ENCODE assay signal across 35 mouse cellular contexts in the genomic region with DNA sequence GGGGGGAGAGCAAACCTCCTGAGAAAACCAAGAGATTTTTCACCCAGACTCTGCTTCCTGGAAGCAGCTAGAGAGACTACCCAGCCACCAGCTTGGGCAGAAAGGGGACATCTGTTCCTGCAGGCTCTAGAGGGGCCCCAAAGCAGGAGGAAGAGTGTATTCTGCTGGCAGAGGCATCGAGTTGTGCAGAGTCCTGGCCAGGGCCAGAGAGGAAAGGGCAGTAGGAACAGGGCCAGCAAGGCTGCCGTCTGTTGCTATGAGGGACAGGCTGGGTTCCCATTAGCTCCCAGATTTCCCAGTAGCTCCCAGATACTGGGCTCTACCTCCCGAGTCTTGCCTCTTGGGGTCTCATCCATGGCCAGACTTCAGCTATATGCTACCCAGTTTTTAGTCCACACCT. TPM values are rescaled to one million over a fixed set of nuclear protein-coding genes. Genes with fewer than 3 reads are reported as not detected.
DNase-seq lines count a peak whose midpoint lies in the region; ATAC-seq and TF ChIP-seq lines count a peak whose summit lies in the region.
"Had no signal": no experiment of that assay in that cellular context is flagged by ENCODE, and none has a peak within 500 bp of the region (broad histone marks: within the 10 kb centered on the region; RNA-seq: fewer than 3 reads in every experiment).

No protein-coding gene starts in this region.

- TF ChIP-seq POLR2A in cerebellum, adult 2 months (IDR thresholded peaks at IDR 0.05; ENCODE audit: borderline replicate concordance, insufficient read depth, low read length), result no peak

- no peak overlapping the region for H3K9ac ChIP-seq in forebrain, embryonic 11.5 days (ENCODE audit: low read length)
- H3K9ac ChIP-seq: embryonic facial prominence, embryonic 13.5 days; forebrain, postnatal 0 days; hindbrain, embryonic 12.5 days; intestine, embryonic 15.5 days; liver, embryonic 14.5 days; lung, embryonic 14.5 days; neural tube, embryonic 12.5 days had no signal

- no peak for TF ChIP-seq CTCF in cerebellum, adult 2 months (IDR thresholded peaks at IDR 0.05; ENCODE audit: borderline replicate concordance, insufficient read depth, low read depth, low read length)

- no peaks in the 10 kb centered on the region for H3K27me3 ChIP-seq in cerebellum, adult 2 months (ENCODE audit: control insufficient read depth, insufficient read depth, low read length)
- peaks cover 21% of the 10 kb centered on the region for H3K27me3 ChIP-seq in forebrain, embryonic 11.5 days (ENCODE audit: control insufficient read depth, insufficient read depth, low read length)

- no peak overlapping the region for H3K4me2 ChIP-seq in forebrain, embryonic 11.5 days (ENCODE audit: low read depth, low read length, severe bottlenecking)
- H3K4me2 ChIP-seq: embryonic facial prominence, embryonic 13.5 days; hindbrain, embryonic 12.5 days; intestine, embryonic 15.5 days; lung, embryonic 14.5 days; neural tube, embryonic 12.5 days had no signal

- H3K27ac ChIP-seq in cerebellum, adult 2 months (ENCODE audit: insufficient read depth, low read length), result peak overlapping the region; percentile 83
- no peak overlapping the region for H3K27ac ChIP-seq in forebrain, embryonic 11.5 days (ENCODE audit: low read depth, low read length)
- H3K27ac ChIP-seq: embryonic facial prominence, embryonic 13.5 days; forebrain, embryonic 10.5 days; heart, embryonic 10.5 days; hindbrain, embryonic 12.5 days; hindbrain, postnatal 0 days; intestine, embryonic 15.5 days; liver, embryonic 14.5 days; midbrain, embryonic 10.5 days; neural tube, embryonic 12.5 days had no signal

- no peaks in the 10 kb centered on the region for H3K36me3 ChIP-seq in forebrain, embryonic 11.5 days (ENCODE audit: control insufficient read depth, insufficient read depth, low read length)
- H3K36me3 ChIP-seq: embryonic facial prominence, embryonic 13.5 days; forebrain, embryonic 10.5 days; heart, embryonic 10.5 days; hindbrain, embryonic 12.5 days; intestine, embryonic 15.5 days; midbrain, embryonic 10.5 days; neural tube, embryonic 12.5 days had no signal

- no peak overlapping the region for H3K4me3 ChIP-seq in cerebellum, adult 2 months (replicated peaks; ENCODE audit: insufficient read depth, low read depth, low read length)
- H3K4me3 ChIP-seq in forebrain, embryonic 11.5 days (ENCODE audit: low read depth, low read length), result no peak overlapping the region
- H3K4me3 ChIP-seq: embryonic facial prominence, embryonic 13.5 days; forebrain, embryonic 10.5 days; heart, embryonic 10.5 days; hindbrain, embryonic 12.5 days; intestine, embryonic 15.5 days; midbrain, embryonic 10.5 days; myocyte; neural tube, embryonic 12.5 days had no signal

- H3K9me3 ChIP-seq in forebrain, embryonic 11.5 days (ENCODE audit: control insufficient read depth, low read length), result no peaks in the 10 kb centered on the region
- H3K9me3 ChIP-seq: embryonic facial prominence, embryonic 13.5 days; forebrain, embryonic 10.5 days; heart, embryonic 10.5 days; hindbrain, embryonic 12.5 days; intestine, embryonic 15.5 days; midbrain, embryonic 10.5 days; neural tube, embryonic 12.5 days had no signal

- no peak for ATAC-seq in forebrain, embryonic 11.5 days (replicated peaks; ENCODE audit: low FRiP score)
- ATAC-seq: activated CD4-positive, CD25-positive, alpha-beta regulatory T cell, adult 4 months; forebrain, postnatal 0 days; hindbrain, postnatal 0 days; intestine, embryonic 15.5 days; midbrain, embryonic 16.5 days had no signal

- peak; percentile 13 for DNase-seq in adipocyte (ENCODE audit: low spot score)
- peak; percentile 96 for DNase-seq in brain, adult 2 months (ENCODE audit: low read depth, low spot score)
- DNase-seq in cerebellum, adult 2 months, result peak; percentile 83 to 94
- DNase-seq in cerebellum, postnatal 14 days, result peak; percentile 89 to 93
- DNase-seq in testis, postnatal 14 days (ENCODE audit: low spot score), result no peak
- no peak for DNase-seq in c-Kit-positive CD71-positive TER-119-positive erythroid progenitor cells, embryonic 14.5 days (ENCODE audit: low spot score)
- no peak for DNase-seq in forebrain, embryonic 11.5 days (ENCODE audit: low spot score)
- DNase-seq: adrenal gland, adult 8-10 months; forebrain, postnatal 0 days; gastrocnemius, postnatal 14 days; heart, postnatal 36 days; kidney, adult 2 months; kidney, postnatal 36 days; liver; lung, embryonic 14.5 days; lung, postnatal 14 days; right cerebral cortex, adult 18-20 months; thymus, postnatal 14 days had no signal

- 3% methylated on average over 3 of the region's 3 CpGs for WGBS in cerebellum, adult 2 months
- WGBS in forebrain, embryonic 11.5 days, result 81% methylated on average over 3 of the region's 3 CpGs

- peaks cover 54% of the 10 kb centered on the region for H3K4me1 ChIP-seq in cerebellum, adult 2 months (ENCODE audit: control insufficient read depth, insufficient read depth, low read length)
- peaks cover 2% of the 10 kb centered on the region; the same call in 1 of the 2 replicates for H3K4me1 ChIP-seq in forebrain, embryonic 11.5 days (replicated peaks; ENCODE audit: control insufficient read depth, insufficient read depth, low read length)
- H3K4me1 ChIP-seq: intestine, embryonic 15.5 days had no signal

RNA-seq across cellular contexts. Expression of a gene that starts 5.5 kb away (rescaled TPM):
- polyA plus RNA-seq in cerebellum, adult 2 months (2012; rRNA removed), result 88.0 and 100 TPM in 2 replicates
- polyA plus RNA-seq in forebrain, embryonic 11.5 days (2014; fragmentation: Nextera tagmentation; extraction: Ambion mirVana), result 1.4 and 2.1 TPM in 2 replicates

RNA-seq across cellular contexts. Expression of a gene that starts 24.0 kb away (rescaled TPM):
- 1.7 and 4.1 TPM in 2 replicates for polyA plus RNA-seq in cerebellum, adult 2 months (2012; rRNA removed)
- polyA plus RNA-seq in forebrain, embryonic 11.5 days (2014; fragmentation: Nextera tagmentation; extraction: Ambion mirVana), result not detected in 2 replicates
- polyA plus RNA-seq: activated CD4-positive, CD25-positive, alpha-beta regulatory T cell, adult 4 months; C2C12; forebrain, embryonic 10.5 days; heart, embryonic 10.5 days; heart, embryonic 16.5 days; kidney, adult 2 months; kidney, embryonic 16.5 days; limb, embryonic 11.5 days; lung, embryonic 14.5 days; midbrain, embryonic 10.5 days; testis, adult 2 months had no signal

RNA-seq across cellular contexts. Expression of a gene that starts 24.4 kb away (rescaled TPM):
- polyA plus RNA-seq in cerebellum, adult 2 months (2012; rRNA removed), result 183 TPM in 2 replicates
- 31.2 and 32.3 TPM in 2 replicates for polyA plus RNA-seq in forebrain, embryonic 11.5 days (2014; fragmentation: Nextera tagmentation; extraction: Ambion mirVana)

RNA-seq across cellular contexts. Expression of a gene that starts 32.4 kb away (rescaled TPM):
- 55.1 and 56.7 TPM in 2 replicates for polyA plus RNA-seq in cerebellum, adult 2 months (2012; rRNA removed)
- 63.9 and 76.7 TPM in 2 replicates for polyA plus RNA-seq in forebrain, embryonic 11.5 days (2014; fragmentation: Nextera tagmentation; extraction: Ambion mirVana)

Comparison
In these comparisons a context has a peak if more than half of its experiments do, and no peak if none do; other contexts are left out.
1. DNase-seq: peak in adipocyte (single experiment), brain, adult 2 months (single experiment), cerebellum, adult 2 months (2 of 2) and cerebellum, postnatal 14 days (2 of 2); none in testis, postnatal 14 days (single experiment), c-Kit-positive CD71-positive TER-119-positive erythroid progenitor cells, embryonic 14.5 days (single experiment) and forebrain, embryonic 11.5 days (single experiment).
2. RNA of a gene that starts 5.5 kb away (polyA plus RNA-seq): 88.0 to 100 TPM in cerebellum, adult 2 months; 1.4 to 2.1 TPM in forebrain, embryonic 11.5 days; every median in the first group is over 10 times any median in the second.